Comparison of ENCODE assay signal across 8 mouse cellular contexts in the genomic region with DNA sequence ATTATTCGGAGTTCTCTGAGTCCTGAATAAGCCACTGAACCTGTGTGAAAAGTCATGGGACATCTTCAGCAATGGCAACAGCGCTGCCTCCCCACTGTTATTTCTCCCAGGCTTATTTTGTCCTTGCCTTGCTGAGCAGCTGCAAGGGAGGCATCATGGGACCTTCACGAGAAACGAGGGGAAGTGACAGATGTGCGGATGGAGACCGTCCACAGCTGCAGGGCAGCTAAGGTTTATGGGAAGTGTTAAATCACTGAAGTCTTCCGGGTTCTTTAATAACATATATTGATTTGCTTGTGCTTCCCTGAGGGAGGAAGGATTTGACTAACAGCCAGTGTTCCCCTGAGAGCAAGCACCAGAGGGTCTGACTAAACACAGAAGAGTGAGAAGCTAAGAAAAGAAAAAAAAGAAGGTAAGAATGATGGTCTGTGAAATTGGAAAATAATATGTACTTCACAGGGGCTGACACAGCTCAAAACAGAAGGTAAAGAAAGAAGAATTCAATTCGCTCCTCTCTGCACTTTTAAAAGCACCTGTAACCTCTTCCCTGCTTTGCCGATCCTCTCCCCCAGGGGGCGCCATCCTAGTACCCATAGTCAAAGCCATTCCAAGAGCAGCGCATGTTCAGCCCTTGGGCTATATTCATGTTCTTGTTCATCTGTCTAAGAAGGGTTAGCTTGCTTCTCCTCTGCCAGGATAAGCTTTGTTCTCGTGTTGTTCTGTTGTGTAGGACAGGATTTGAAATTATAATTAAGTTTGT.
A peak's percentile ranks its signal among the peaks of the same experiment; 100 is the strongest.
DNase-seq lines count a peak whose midpoint lies in the region; ATAC-seq and TF ChIP-seq lines count a peak whose summit lies in the region.

No protein-coding gene starts in this region.

- H3K27ac ChIP-seq in midbrain, embryonic 10.5 days (replicated peaks): no peak overlapping the region
- H3K27ac ChIP-seq in midbrain, embryonic 13.5 days: no peak overlapping the region
- no peak overlapping the region for H3K27ac ChIP-seq in cortical plate, adult 2 months (ENCODE audit: insufficient read depth, low read length)
- no peak overlapping the region for H3K27ac ChIP-seq in lung, embryonic 14.5 days (ENCODE audit: low read depth)
- no peak overlapping the region for H3K27ac ChIP-seq in thymus, adult 2 months (ENCODE audit: control insufficient read depth, insufficient read depth, low read length)

- no peak for TF ChIP-seq POLR2A in cortical plate, adult 2 months (IDR thresholded peaks at IDR 0.05; ENCODE audit: extremely low read depth, insufficient read depth, low read length)
- no peak for TF ChIP-seq POLR2A in thymus, adult 2 months (IDR thresholded peaks at IDR 0.05; ENCODE audit: control insufficient read depth, extremely low read depth, insufficient read depth, low read length, poor library complexity)

- no peaks in the 10 kb centered on the region for H3K9me3 ChIP-seq in midbrain, embryonic 10.5 days (replicated peaks)
- no peaks in the 10 kb centered on the region for H3K9me3 ChIP-seq in midbrain, embryonic 13.5 days
- H3K9me3 ChIP-seq in lung, embryonic 14.5 days (ENCODE audit: low read depth, low read length): no peaks in the 10 kb centered on the region

- H3K4me2 ChIP-seq in midbrain, embryonic 13.5 days (replicated peaks): no peak overlapping the region
- H3K4me2 ChIP-seq in lung, embryonic 14.5 days: no peak overlapping the region

- no peaks in the 10 kb centered on the region for H3K27me3 ChIP-seq in midbrain, embryonic 10.5 days (ENCODE audit: low read depth, poor library complexity, severe bottlenecking)
- H3K27me3 ChIP-seq in midbrain, embryonic 13.5 days: no peaks in the 10 kb centered on the region
- no peaks in the 10 kb centered on the region for H3K27me3 ChIP-seq in lung, embryonic 14.5 days (ENCODE audit: insufficient read depth, low read length)
- H3K27me3 ChIP-seq in thymus, adult 2 months (ENCODE audit: control insufficient read depth, insufficient read depth, low read length): no peaks in the 10 kb centered on the region

- peak; percentile 1 for DNase-seq in cerebellum, adult 9-10 months
- no peak for DNase-seq in cerebellum, adult 9-11 months
- DNase-seq in midbrain, embryonic 10.5 days (ENCODE audit: low spot score): peak; percentile 29
- DNase-seq in lung, embryonic 14.5 days: peak; percentile 27
- peak; percentile 60 for DNase-seq in thymus, adult 2 months
- DNase-seq in frontal cortex, postnatal 14 days (ENCODE audit: low spot score in 2 of 2): no peak

- H3K9ac ChIP-seq in midbrain, embryonic 13.5 days (replicated peaks): no peak overlapping the region
- no peak overlapping the region for H3K9ac ChIP-seq in lung, embryonic 14.5 days

- WGBS in midbrain, embryonic 10.5 days: 68% methylated on average over 12 of the region's 12 CpGs
- WGBS in midbrain, embryonic 13.5 days: 61% methylated on average over 12 of the region's 12 CpGs
- WGBS in lung, embryonic 14.5 days: 60% methylated on average over 12 of the region's 12 CpGs
- 61% methylated on average over 12 of the region's 12 CpGs for WGBS in thymus, adult 2 months

- ATAC-seq in midbrain, embryonic 13.5 days: no peak
- ATAC-seq in lung, embryonic 14.5 days (ENCODE audit: insufficient read depth): no peak

- no peaks in the 10 kb centered on the region for H3K4me1 ChIP-seq in midbrain, embryonic 10.5 days
- no peaks in the 10 kb centered on the region for H3K4me1 ChIP-seq in midbrain, embryonic 13.5 days (replicated peaks)
- no peaks in the 10 kb centered on the region for H3K4me1 ChIP-seq in cortical plate, adult 2 months (ENCODE audit: control insufficient read depth, insufficient read depth, low read length)
- no peaks in the 10 kb centered on the region for H3K4me1 ChIP-seq in lung, embryonic 14.5 days (ENCODE audit: insufficient read depth)
- H3K4me1 ChIP-seq in thymus, adult 2 months (replicated peaks; ENCODE audit: control insufficient read depth, insufficient read depth, low read length): no peaks in the 10 kb centered on the region

- H3K4me3 ChIP-seq in midbrain, embryonic 10.5 days: no peak overlapping the region
- no peak overlapping the region for H3K4me3 ChIP-seq in midbrain, embryonic 13.5 days (replicated peaks)
- H3K4me3 ChIP-seq in cortical plate, adult 2 months (ENCODE audit: insufficient read depth, low read length): no peak overlapping the region
- no peak overlapping the region for H3K4me3 ChIP-seq in lung, embryonic 14.5 days (ENCODE audit: low read depth, low read length)
- no peak overlapping the region for H3K4me3 ChIP-seq in thymus, adult 2 months (ENCODE audit: control insufficient read depth, insufficient read depth, low read length)

- 0 out of 2 replicates have a peak, but pooled peaks have one; percentile 28 for TF ChIP-seq CTCF in cortical plate, adult 2 months (IDR thresholded peaks at IDR 0.05; ENCODE audit: extremely low read depth, insufficient read depth, low read length)
- TF ChIP-seq CTCF in lung, embryonic 14.5 days (IDR thresholded peaks at IDR 0.05; ENCODE audit: low read depth): peak; percentile 45
- TF ChIP-seq CTCF in thymus, adult 2 months (IDR thresholded peaks at IDR 0.05; ENCODE audit: borderline replicate concordance, control insufficient read depth, extremely low read depth, insufficient read depth, low read length, poor library complexity): no peak

- no peaks in the 10 kb centered on the region for H3K36me3 ChIP-seq in midbrain, embryonic 10.5 days
- H3K36me3 ChIP-seq in midbrain, embryonic 13.5 days: no peaks in the 10 kb centered on the region
- H3K36me3 ChIP-seq in lung, embryonic 14.5 days (ENCODE audit: insufficient read depth): no peaks in the 10 kb centered on the region
- H3K36me3 ChIP-seq in thymus, adult 2 months (ENCODE audit: control insufficient read depth, insufficient read depth, low read length): no peaks in the 10 kb centered on the region

Comparison
In these comparisons a context has a peak if more than half of its experiments do, and no peak if none do; other contexts are left out.
1. DNase-seq: peak in cerebellum, adult 9-10 months (single experiment), midbrain, embryonic 10.5 days (single experiment), lung, embryonic 14.5 days (single experiment) and thymus, adult 2 months (single experiment); none in cerebellum, adult 9-11 months (single experiment) and frontal cortex, postnatal 14 days (0 of 2).